Mouse (Mus musculus) kidney, adult 18-20 months (tissue): ENCODE measurements around the gene Adgrg3.
A peak's percentile ranks its signal among the peaks of the same experiment; 100 is the strongest.

Source experiments
- DNase-seq: peaks from one replicate; pipeline ENCODE4 v3.0.0; 2021

The Adgrg3 gene

GRCm38 (mm10) chr8:95017451-95017850 lies at the start of gene Adgrg3:
Gene Adgrg3 (plus strand): TSS chr8:95017692.
- no peak for DNase-seq

DNA sequence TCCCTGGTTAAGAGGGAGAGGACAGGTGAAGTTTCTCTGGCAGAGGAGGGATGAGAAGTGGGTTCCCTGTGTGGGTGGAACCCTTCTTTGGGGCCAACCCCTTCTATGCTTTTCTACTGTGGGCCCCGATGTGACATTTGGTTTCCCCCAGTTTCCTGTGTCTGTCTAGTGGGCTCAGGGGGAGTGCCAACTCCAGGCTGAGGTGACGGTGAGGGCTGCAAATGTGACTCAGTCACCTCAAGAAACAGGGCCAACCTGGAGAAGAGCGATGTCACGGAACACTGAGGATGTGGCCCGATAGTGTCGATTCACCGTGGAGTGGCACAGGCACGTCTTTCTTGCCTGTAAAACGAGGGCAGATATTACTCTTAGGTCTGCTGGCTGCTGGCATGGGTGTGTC lies 44.2 kb upstream of the Adgrg3 start:
- DNase-seq: no peak

GRCm38 (mm10) chr8:94973786-94974185 lies 43.7 kb upstream of the Adgrg3 start:
- no peak for DNase-seq

DNA sequence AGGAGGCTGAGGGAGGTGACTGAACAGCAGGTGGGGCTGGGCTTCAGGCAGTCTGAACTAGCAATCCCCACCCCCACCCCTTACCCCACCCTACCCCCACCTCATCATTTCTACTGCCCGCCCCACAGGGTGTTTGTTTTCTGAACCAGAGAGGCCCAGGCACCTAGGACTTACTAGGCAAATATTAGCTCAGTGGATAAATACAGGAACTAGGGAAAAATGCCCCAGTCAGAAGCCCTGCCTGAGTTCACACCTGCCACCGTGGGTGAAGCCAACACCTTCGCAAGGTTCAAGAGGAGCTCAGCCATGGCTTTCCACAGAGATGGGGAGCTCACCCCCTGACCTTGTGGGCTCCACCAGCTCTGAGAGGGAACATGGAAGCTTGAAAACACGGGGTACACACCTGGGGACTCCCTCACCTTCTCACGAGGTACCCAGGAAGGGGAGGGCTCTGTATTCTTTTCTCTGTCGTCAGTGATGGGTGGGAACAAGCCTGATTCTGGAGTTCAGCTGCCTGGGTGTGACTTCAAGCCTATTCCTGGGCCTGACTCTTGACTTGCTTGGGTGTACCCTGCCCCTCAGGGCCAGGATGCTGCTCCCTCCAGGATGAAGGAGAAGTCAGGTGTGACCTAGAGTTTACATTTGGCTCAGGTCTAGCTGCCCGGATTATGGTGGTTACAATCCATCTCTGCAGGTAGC lies 42.9 kb upstream of the Adgrg3 start, which contains the start of gene Adgrg1:
Gene Adgrg1, plus strand, starts transcription at position 285 of the 699 bp plus-strand sequence.
- peak; percentile 76 for DNase-seq

GRCm38 (mm10) chr8:94976651-94977417 lies 40.7 kb upstream of the Adgrg3 start:
- peak; percentile 91 for DNase-seq

- DNase-seq: no peak
Measured at GRCm38 (mm10) chr8:94978131-94978530, 39.4 kb upstream of the Adgrg3 start.

GRCm38 (mm10) chr8:94978593-94979319 lies 38.7 kb upstream of the Adgrg3 start:
- DNase-seq: no peak

DNA sequence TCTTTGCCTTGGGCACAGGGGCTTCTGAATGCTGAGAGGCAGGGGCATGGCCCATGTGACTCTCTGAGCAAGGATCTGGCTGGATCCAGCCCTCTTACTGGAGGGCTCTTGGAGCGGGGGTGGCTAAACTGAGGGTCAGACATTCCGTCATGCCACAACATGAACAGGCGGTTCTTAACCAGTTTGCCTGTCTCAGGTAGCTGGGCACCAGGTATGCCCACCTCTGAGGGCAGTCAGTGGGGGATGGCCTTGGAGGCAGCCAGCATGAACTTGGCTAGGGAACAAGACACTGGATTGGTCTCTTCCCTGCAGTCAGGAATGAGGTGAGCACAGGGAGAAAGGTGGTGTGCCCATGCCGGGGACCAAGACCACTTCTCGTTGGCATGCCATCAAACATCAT lies 37.3 kb upstream of the Adgrg3 start:
- peak; percentile 70 for DNase-seq

GRCm38 (mm10) chr8:94980976-94981375 lies 36.5 kb upstream of the Adgrg3 start:
- peak; percentile 43 for DNase-seq

DNA sequence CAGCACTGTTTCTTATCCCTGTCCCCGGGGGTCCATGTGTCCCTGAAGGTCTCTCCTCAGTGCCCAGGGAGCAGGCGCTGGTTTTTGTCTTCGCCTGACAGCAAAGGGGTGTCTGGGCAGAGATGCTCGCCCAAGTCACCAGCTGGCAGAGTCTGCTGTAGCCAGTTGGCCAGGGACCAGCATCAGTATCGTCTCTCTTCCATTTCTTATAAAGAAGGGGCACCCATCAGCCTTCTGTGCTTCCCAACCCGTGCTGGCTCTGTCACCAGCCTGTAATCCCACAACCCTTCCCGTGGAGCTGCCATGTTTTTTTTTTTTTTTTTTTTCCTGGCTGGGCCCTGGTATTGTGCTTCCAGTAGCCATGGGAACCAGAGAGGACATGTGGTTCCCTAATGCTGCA lies 35.6 kb upstream of the Adgrg3 start:
- peak; percentile 29 for DNase-seq

DNA sequence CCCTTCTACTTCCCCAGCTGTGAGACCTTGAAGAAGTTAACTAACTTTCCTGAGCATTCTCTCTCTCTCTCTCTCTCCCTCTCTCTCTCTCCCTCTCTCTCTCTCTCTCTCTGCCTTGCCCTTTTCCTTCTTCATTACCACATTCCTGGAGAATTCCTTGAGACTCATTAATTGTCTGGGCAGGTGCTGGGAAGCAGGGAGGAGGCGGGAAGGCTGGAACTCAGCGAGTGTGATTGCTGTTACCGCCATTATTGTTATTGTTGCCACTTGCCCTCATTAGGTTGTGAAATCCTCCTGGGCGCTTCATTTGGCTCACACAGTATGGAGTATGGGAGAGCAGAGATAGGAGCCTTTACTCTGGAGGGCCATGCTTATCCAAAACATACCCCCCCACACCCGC lies 34.3 kb upstream of the Adgrg3 start:
- DNase-seq: peak; percentile 35

DNA sequence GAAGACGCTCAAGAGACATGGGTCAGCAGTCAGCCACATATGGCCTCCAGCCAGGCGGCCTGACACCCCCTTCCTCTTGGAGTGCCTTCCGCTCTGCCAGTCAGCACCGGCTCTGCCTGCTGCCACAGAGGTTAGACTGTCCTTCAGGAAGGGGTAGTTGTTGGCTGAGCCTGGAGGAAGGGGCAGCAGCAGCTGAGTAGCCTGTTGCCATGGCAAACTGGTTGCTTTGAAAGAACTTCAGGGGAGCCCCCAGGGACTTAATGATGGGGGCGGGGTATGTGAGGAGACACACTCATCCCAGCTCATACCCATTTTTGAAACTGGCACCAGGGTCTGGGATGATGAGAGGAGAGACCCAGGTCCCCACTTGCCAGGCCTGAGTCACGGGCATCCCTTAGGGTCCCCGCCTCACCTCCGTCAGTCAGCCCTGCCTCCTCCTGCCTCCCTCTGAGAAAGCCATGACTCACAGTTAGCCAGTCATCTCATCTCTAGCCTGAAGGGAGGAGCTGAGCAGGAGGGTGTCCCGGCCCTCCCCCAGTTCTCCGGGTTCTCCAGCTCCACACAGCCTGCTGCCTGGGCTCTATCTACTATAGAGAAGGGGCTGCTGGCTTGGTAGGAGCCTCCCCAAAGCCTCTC lies 33.5 kb upstream of the Adgrg3 start:
- DNase-seq: peak; percentile 88

GRCm38 (mm10) chr8:94985023-94985422 lies 32.5 kb upstream of the Adgrg3 start:
- peak; percentile 55 for DNase-seq

- DNase-seq: peak; percentile 61
Measured at GRCm38 (mm10) chr8:94986676-94987075, 30.8 kb upstream of the Adgrg3 start.

GRCm38 (mm10) chr8:94987553-94987952 lies 29.9 kb upstream of the Adgrg3 start:
- DNase-seq: no peak

DNA sequence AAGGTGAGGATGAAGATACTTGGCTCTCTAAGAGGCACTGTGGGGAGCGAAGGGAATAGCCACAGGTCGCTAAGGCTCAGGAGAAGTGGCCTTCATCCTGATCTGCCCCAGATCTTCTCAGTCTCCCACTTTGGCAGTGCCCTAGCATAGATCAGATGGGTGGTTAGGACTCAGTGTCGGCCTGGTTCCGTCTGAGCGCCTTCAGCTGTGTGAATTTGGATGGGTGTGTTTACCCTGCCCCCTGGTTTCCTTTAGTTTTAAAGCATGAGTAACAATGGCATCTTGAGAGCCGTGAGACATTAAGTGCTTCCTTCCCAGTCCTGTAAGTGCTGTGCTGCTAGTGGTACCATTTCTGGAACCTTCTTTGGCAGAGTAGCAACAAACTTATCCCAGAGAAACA lies 28.9 kb upstream of the Adgrg3 start:
- peak; percentile 38 for DNase-seq

DNA sequence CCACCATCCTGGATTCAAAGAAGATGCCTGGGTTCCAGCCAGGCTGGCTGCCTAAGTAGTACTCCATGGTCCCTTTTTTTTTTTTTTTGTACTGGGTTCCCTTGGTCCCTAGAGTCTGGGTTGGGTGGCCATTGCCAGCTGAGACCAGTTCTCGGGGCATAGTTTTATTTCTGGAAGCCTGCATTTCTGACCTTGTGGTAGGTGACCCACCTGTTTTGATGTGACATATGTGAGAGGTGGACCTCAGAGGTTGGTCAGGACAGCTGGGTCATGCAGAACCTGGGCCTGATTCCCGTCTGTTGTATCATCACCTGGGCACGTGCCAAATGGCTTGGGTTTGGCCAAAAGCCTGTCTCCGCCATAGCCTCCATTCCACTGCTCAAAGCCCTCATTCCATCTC lies 27.8 kb upstream of the Adgrg3 start:
- DNase-seq: peak; percentile 59

- peak; percentile 21 for DNase-seq
Measured at GRCm38 (mm10) chr8:94990598-94991453, 26.7 kb upstream of the Adgrg3 start.

DNA sequence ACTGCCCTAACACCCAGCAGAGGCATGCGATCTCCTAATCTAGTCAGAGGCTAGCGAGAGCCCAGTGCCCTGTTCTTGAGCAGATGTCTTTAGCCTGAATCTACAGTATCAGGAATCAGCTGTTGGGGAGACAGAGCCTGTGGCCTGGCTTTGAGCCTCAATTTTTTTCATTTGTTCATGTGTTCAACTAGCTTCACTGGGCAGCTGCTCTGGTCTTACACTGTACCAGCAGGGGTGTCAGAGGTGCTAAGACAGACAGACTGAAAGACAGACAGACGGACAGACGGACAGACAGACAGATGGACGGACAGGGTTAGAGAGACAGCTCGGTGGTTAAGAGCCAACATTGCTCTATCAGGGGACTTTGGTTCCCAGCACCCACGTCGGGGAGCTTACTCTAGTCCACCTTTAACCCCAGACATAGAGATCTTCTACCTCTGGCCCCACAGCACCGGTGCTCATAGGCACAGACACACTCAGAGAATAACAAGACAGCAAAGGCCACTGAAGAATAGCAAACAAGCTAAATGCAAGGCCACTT lies 26.0 kb upstream of the Adgrg3 start:
- peak; percentile 29 for DNase-seq

DNA sequence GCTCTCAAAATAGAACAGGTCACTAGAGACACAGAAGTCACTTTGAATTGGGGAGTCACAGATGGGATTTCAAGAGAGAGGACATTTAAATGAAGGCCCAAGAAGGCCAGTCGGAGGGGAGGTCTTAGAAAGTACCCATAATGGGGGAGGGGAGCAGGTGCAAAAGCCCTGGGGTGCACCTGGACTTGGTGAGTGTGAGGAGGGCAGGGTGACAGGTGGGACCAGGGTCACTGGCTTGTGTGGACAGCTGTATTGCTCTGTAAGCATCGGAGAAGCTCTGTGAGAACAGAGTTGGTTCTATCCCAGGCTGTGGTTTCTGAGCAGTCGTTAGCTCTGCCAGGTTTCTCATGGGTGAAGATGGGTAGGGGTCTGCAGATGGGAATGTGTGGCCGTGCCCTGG lies 25.5 kb upstream of the Adgrg3 start:
- no peak for DNase-seq

DNA sequence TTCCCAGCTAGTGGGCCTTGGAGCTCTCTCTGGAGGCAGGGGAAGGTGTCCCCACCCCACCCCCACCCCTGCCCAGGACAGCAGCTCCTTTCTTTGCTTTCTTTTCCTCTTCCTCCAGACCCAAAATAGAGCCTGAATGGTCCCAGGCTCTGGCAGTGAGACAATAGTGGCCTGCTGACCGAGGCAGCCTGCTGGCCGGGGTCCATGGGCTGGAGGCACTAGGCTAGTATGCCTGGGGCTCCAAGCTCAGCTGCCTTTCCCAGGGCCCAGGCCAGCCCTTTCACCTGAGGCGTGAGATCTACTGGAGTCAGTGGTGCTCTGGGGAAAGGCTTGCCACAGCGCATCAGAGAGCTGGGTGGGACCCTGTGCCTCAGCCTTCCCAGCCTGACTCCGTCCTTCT lies 25.0 kb upstream of the Adgrg3 start:
- peak; percentile 74 for DNase-seq
